Mouse (Mus musculus) neutrophil, adult 83 days (primary cell): ENCODE results near the gene Bhlhe23. TPM values are rescaled to one million over a fixed set of nuclear protein-coding genes. Genes with fewer than 3 reads are reported as not detected.

ENCODE experiments used
- total RNA-seq, 2 experiments: library from RNA; stranded (reverse); gene quantifications; one replicate each; pipeline ENCODE4 v1.2.4; 2023

Bhlhe23 gene
- not detected for total RNA-seq

DNA sequence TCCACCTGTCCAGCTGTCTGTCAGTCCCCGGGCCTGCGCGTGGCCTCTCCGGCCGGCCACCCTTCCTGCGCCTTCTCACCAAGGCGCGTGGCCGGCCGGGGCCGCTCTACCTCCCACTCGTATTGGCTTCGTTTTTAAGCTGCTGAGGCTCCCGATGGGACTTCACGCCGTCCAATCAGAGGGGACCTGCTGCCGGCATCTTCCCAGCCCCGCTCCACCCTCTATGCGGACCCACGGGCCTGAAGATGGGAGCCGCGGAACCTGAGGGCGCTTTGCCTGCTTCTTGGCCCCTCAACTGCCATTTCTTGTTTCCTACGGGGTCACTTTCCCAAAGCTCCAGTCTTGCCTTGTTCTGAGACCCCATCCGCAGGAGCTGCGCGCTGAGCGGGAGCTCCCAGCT lies at the start of gene Bhlhe23:
Gene Bhlhe23 (minus strand): TSS at position 108 of the 400 bp plus-strand sequence.

DNA sequence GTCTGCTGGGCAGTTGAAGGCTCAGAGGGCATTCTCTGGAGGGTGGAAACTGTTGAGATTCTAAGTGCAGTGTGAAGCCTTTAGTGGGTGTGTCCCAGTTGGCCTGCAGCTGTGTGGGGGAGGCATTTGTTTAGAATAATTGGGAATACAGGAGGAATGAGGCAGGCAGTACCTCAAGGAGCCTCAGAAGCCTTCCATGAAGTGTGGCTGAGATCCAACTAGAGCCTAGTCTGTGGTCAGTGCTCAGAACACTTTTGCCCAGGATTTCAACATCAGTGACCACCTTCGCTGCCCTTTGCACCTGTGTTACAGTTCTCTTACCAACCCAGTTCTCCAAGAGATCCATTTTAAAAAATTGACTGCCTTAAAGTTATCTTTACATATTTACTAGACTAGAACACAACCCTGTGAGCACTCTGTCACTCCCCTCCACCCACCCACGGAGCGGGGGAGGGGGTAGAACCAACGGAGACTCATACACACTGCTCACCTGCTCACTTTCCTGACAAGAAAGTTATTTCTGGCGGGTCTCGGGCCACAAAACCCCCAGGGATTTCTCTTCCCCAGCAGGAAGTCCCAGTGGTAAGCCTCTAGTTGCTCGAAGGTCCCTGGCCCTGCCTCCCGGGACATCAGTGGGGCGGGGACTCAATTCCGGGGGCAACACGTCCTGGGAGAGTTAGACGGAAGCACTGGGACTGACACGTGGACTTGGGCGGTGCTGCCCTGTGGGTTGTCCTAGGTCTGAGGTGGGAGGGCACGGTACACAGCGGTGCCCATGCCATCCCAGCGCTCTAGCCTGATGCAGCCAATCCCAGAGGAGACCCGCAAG lies 51.9 kb downstream of the Bhlhe23 start, which contains the start of gene Slc17a9:
Gene Slc17a9 (plus strand): TSS at position 679 of the 829 bp plus-strand sequence.

Other genes with a start within 250 kb of the Bhlhe23 start
- 10 to 100 TPM; 19.4 to 19.5 TPM for gene Mrgbp, start 195.6 kb downstream of the Bhlhe23 start, total RNA-seq
- gene Ogfr, start 187.7 kb downstream of the Bhlhe23 start, total RNA-seq = 10 to 100 TPM; 42.5 to 50.0 TPM
- gene Col9a3, start 179.1 kb downstream of the Bhlhe23 start, total RNA-seq = 1 to 10 TPM in 1 of 2 experiments, under 1 TPM in 1; 0.66 to 1.1 TPM
- not detected for gene Tcfl5, start 134.2 kb downstream of the Bhlhe23 start, total RNA-seq
- 10 to 100 TPM; 48.5 to 51.5 TPM for gene Dido1, start 66.9 kb downstream of the Bhlhe23 start, total RNA-seq
- 10 to 100 TPM; 56.0 to 64.6 TPM for gene Gid8, start 66.8 kb downstream of the Bhlhe23 start, total RNA-seq
- 10 to 100 TPM; 20.8 to 23.0 TPM for gene Slc17a9, start 51.6 kb downstream of the Bhlhe23 start, total RNA-seq
- 10 to 100 TPM; 43.5 to 48.3 TPM for gene Ythdf1, start 144.0 kb upstream of the Bhlhe23 start, total RNA-seq
- not detected for gene Birc7, start 152.1 kb upstream of the Bhlhe23 start, total RNA-seq
- not detected for gene Nkain4, start 177.8 kb upstream of the Bhlhe23 start, total RNA-seq
- 10 to 100 TPM; 43.4 to 45.8 TPM for gene Arfgap1, start 190.3 kb upstream of the Bhlhe23 start, total RNA-seq
- gene Col20a1, start 209.6 kb upstream of the Bhlhe23 start, total RNA-seq = 1 to 10 TPM; 1.3 to 2.0 TPM